Mouse (Mus musculus) lung, embryonic 14.5 days (tissue): ENCODE data around the gene Bricd5. TPM values are rescaled to one million over a fixed set of nuclear protein-coding genes. Genes with fewer than 3 reads are reported as not detected.
A peak's percentile ranks its signal among the peaks of the same experiment; 100 is the strongest.

Experiments
- ATAC-seq: fragments of 200-750 bp; cut with Nextera tagmentation; 2 replicates; pipeline ENCODE4 v1.8.0; 2017; ENCODE audit warnings: mild to moderate bottlenecking, moderate TSS enrichment, moderate library complexity; ENCODE audit not compliant: insufficient read depth
- DNase-seq: peaks from one replicate; pipeline ENCODE4 v3.0.0-alpha.2; 2015
- H3K27ac ChIP-seq: fragments of 300-500 bp; sonication (generic); 2 replicates; pipeline ENCODE4 v1.5.1; 2014; ENCODE audit warnings: low read depth, mild to moderate bottlenecking, moderate library complexity
- H3K27me3 ChIP-seq: fragments of 300-500 bp; sonication (generic); 2 replicates; pipeline ENCODE4 v1.6.1; 2014; ENCODE audit warnings: low read length, control low read depth; ENCODE audit not compliant: insufficient read depth
- H3K36me3 ChIP-seq: fragments of 300-500 bp; sonication (generic); 2 replicates; pipeline ENCODE4 v1.6.1; 2014; ENCODE audit warnings: control low read depth; ENCODE audit not compliant: insufficient read depth
- H3K4me1 ChIP-seq: fragments of 300-500 bp; sonication (generic); 2 replicates; pipeline ENCODE4 v1.6.1; 2014; ENCODE audit warnings: antibody characterized with exemption, control low read depth; ENCODE audit not compliant: insufficient read depth
- H3K4me2 ChIP-seq: fragments of 300-500 bp; sonication (generic); 2 replicates; pipeline ENCODE4 v1.6.1; 2014; ENCODE audit warnings: mild to moderate bottlenecking
- H3K4me3 ChIP-seq: fragments of 300-500 bp; sonication (generic); 2 replicates; pipeline ENCODE4 v1.5.1; 2014; ENCODE audit warnings: low read depth, low read length
- H3K9ac ChIP-seq: fragments of 300-500 bp; sonication (generic); 2 replicates; pipeline ENCODE4 v1.6.1; 2014
- H3K9me3 ChIP-seq: fragments of 300-500 bp; sonication (generic); 2 replicates; pipeline ENCODE4 v1.6.1; 2016; ENCODE audit warnings: low read depth, low read length, control low read depth
- CTCF ChIP-seq: IDR thresholded peaks from 2 replicates; pipeline ENCODE4 v1.5.1; 2016; ENCODE audit warnings: antibody characterized with exemption, low read depth
- WGBS: fragments of 180-500 bp; shearing (Covaris S2); extraction: QIAGEN DNeasy Blood & Tissue Kit; methylation state at CpG from one replicate; pipeline ENCODE4 v1.1.7; 2014; 5-methylcytosine and 5-hydroxymethylcytosine counted together
- polyA plus RNA-seq: library from polyadenylated mRNA; unstranded; fragments of >200 nt; fragmentation: Nextera tagmentation; extraction: Ambion mirVana; gene quantifications from 2 replicates; pipeline ENCODE4 v1.2.1, GENCODE M21; 2014

Bricd5 gene
- polyA plus RNA-seq, 1 experiment from 2014 or later, result 0.37 TPM

GRCm38 (mm10) chr17:24463374-24464133 is 10.1 kb upstream of the Bricd5 start:
- Histone ChIP-seq H3K9me3 (no peaks in the 10 kb centered on the region), H3K4me1 (no peaks in the 10 kb centered on the region), H3K27me3 (no peaks in the 10 kb centered on the region), H3K27ac (no peak overlapping the region), H3K9ac (no peak overlapping the region), H3K36me3 (no peaks in the 10 kb centered on the region), H3K4me2 (no peak overlapping the region), H3K4me3 (no peak overlapping the region)
- peak; percentile 21 for TF ChIP-seq CTCF
- no peak for ATAC-seq
- no peak for DNase-seq
- WGBS, result 53% methylated on average over 6 of the region's 6 CpGs

- Histone ChIP-seq H3K27me3 (no peaks in the 10 kb centered on the region), H3K36me3 (peaks cover 10% of the 10 kb centered on the region), H3K27ac (no peak overlapping the region), H3K4me3 (no peak overlapping the region), H3K4me2 (no peak overlapping the region), H3K9ac (no peak overlapping the region), H3K4me1 (peaks cover 11% of the 10 kb centered on the region), H3K9me3 (no peaks in the 10 kb centered on the region)
- no peak for ATAC-seq
- 85% methylated on average over 5 of the region's 5 CpGs for WGBS
- no peak for TF ChIP-seq CTCF
- no peak for DNase-seq
Measured at GRCm38 (mm10) chr17:24468636-24469246, 4.9 kb upstream of the Bricd5 start.

DNA sequence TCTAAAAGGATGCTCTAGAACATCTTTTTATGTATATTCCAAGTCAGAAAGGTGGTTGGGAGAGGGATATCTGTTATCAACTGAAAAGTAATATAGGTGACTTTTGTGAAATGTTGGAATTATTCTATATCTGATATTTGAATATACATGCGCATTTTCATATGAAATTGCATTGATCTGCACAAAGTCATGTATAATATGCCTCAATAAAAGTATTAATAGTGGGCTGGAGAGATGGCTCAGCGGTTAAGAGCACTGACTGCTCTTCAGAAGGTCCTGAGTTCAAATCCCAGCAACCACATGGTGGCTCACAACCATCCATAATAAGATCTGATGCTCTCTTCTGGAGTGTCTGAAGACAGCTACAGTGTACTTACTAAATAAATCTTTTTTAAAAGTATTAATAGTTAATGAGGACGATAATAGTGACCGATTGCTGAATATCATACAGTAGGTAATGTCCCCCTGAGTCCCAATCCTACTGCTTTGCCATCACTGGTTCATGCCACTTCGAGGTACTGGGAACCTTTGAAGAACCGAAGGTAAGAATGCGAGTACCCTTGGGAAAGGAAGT is 4.3 kb upstream of the Bricd5 start:
- peaks cover 17% of the 10 kb centered on the region for H3K36me3 ChIP-seq
- H3K27ac ChIP-seq, result peak overlapping the region; percentile 71
- ATAC-seq (no peak), DNase-seq (no peak)
- H3K9ac ChIP-seq, result peak overlapping the region; percentile 81
- TF ChIP-seq CTCF, result no peak
- H3K4me1 ChIP-seq, result peaks cover 11% of the 10 kb centered on the region
- peak overlapping the region; percentile 85 for H3K4me3 ChIP-seq
- no peaks in the 10 kb centered on the region for H3K27me3 ChIP-seq
- WGBS, result 16% methylated on average over 7 of the region's 7 CpGs
- H3K4me2 ChIP-seq, result peak overlapping the region; percentile 98
- H3K9me3 ChIP-seq, result no peaks in the 10 kb centered on the region

- H3K9me3 ChIP-seq, result no peaks in the 10 kb centered on the region
- peak within 1 kb of the TSS; percentile 98 for H3K4me2 ChIP-seq
- DNase-seq, result peak; percentile 100
- no peaks in the 10 kb centered on the region for H3K27me3 ChIP-seq
- H3K4me3 ChIP-seq, result peak within 1 kb of the TSS; percentile 85
- no peak for TF ChIP-seq CTCF
- peak within 1 kb of the TSS; percentile 71 for H3K27ac ChIP-seq
- WGBS, result under 1% methylated on average over 74 of the region's 75 CpGs
- H3K4me1 ChIP-seq, result peaks cover 11% of the 10 kb centered on the region
- peak; percentile 99 for ATAC-seq
- peaks cover 24% of the 10 kb centered on the region for H3K36me3 ChIP-seq
- peak within 1 kb of the TSS; percentile 81 for H3K9ac ChIP-seq
Measured at GRCm38 (mm10) chr17:24469910-24470602, 3.6 kb upstream of the Bricd5 start, which contains the start of the genes E4f1 and Pgp. TSS of gene E4f1 (minus strand) at chr17:24470313. TSS of gene Pgp (plus strand) at chr17:24470392.

DNA sequence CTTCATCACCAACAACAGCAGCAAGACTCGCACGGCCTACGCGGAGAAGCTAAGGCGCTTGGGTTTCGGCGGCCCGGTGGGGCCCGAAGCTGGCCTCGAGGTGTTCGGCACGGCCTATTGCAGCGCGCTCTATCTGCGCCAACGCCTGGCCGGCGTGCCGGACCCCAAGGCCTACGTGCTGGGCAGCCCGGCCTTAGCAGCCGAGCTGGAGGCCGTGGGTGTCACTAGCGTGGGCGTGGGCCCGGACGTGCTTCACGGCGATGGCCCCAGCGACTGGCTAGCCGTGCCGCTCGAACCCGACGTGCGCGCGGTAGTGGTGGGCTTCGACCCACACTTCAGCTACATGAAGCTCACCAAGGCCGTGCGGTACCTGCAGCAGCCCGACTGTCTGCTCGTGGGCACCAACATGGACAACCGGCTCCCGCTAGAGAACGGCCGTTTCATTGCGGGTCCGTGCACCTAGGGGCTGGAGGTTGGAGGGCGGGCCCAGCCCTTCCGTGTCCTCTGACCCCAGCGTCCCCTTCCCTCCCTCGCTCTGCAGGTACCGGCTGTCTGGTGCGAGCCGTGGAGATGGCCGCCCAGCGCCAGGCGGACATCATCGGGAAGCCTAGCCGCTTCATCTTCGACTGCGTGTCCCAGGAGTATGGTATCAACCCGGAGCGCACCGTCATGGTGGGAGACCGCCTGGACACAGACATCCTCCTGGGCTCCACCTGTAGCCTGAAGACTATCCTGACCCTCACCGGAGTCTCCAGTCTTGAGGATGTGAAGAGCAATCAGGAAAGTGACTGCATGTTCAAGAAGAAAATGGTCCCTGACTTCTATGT is 2.8 kb upstream of the Bricd5 start:
- Histone ChIP-seq H3K4me2 (peak overlapping the region; percentile 98), H3K4me3 (peak overlapping the region; percentile 85), H3K4me1 (peaks cover 11% of the 10 kb centered on the region), H3K27me3 (no peaks in the 10 kb centered on the region), H3K27ac (peak overlapping the region; percentile 71), H3K9me3 (no peaks in the 10 kb centered on the region), H3K9ac (peak overlapping the region; percentile 81), H3K36me3 (peaks cover 32% of the 10 kb centered on the region)
- ATAC-seq (peak; percentile 46), DNase-seq (peak; percentile 49)
- no peak for TF ChIP-seq CTCF
- WGBS, result under 1% methylated on average over 67 of the region's 68 CpGs

DNA sequence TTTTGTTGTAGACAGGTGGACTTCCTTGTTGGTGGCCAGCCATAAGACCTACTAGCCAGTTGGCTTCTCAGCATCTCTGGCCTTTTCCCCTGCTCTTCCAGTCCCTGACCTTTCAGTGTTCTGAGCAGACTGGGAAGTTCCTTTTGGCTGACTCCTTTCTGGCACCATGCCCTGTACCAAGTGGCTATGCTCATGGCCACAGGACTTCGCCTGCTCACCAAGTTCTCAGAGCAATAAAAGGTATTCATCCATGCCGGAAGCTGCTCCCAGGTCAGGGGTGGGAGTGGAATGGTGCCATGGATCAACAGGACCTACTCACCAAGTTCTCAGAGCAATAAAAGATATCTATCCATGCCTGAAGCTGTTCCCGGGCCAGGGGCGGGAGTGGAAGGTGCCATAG is 1.2 kb upstream of the Bricd5 start:
- Histone ChIP-seq H3K4me3 (peak overlapping the region; percentile 85; the same call in 1 of the 2 replicates), H3K4me2 (peak overlapping the region; percentile 98), H3K9me3 (no peaks in the 10 kb centered on the region), H3K36me3 (peaks cover 45% of the 10 kb centered on the region), H3K27ac (no peak overlapping the region), H3K27me3 (no peaks in the 10 kb centered on the region), H3K9ac (no peak overlapping the region), H3K4me1 (peaks cover 11% of the 10 kb centered on the region)
- WGBS, result 79% methylated on average over 4 of the region's 4 CpGs
- no peak for ATAC-seq
- DNase-seq, result peak; percentile 56
- no peak for TF ChIP-seq CTCF
